Mouse (Mus musculus): Measurements from ENCODE around the gene Rph3a.

DNA sequence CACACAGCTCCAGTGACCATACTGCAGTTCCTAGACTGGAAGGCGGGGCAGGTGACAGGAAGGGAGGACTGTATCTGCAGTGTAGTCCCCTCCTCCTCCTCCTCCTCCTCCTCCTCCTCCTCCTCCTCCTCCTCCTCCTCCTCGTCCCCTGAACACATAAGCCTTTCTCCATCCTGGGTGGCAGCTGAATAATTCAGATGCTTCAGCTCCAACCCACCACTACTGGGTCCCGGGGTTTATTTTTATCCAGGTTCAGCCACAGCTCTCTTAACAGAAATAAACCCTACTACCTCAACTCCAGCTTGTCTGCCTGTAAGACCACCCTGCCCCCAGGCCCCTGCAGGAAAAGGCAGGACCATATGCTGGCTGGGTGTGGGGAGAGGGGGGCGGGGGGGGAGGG, 3.7 kb downstream of the Rph3a start:
- no peak for TF ChIP-seq CTCF (IDR thresholded peaks at IDR 0.05 in 2 of 3, conservative IDR thresholded peaks at IDR 0.05 in 1 of 3; ENCODE audit: control insufficient read depth in 1 of 3, insufficient read depth in 1 of 3, low read depth in 2 of 3, low read length in 3 of 3, poor library complexity in 1 of 3, severe bottlenecking in 1 of 3)
- no peak for TF ChIP-seq ELF1 (IDR thresholded peaks at IDR 0.05; ENCODE audit: low read depth, low read length)
- no peak for TF ChIP-seq POLR2AphosphoS2 (IDR thresholded peaks at IDR 0.05; ENCODE audit: low read length)
- TF ChIP-seq POLR2A (IDR thresholded peaks at IDR 0.05; ENCODE audit: control insufficient read depth in 1 of 2, insufficient read depth in 1 of 2, low read depth in 1 of 2, low read length in 2 of 2, poor library complexity in 1 of 2) = no peak

Measured in MEL (cell line).